Mouse (Mus musculus): ENCODE results near the gene Apela. TPM values are rescaled to one million over a fixed set of nuclear protein-coding genes. Genes with fewer than 3 reads are reported as not detected.

Gene Apela
- polyA plus RNA-seq, 1 experiment from 2014 or later = 0.45 TPM

DNA sequence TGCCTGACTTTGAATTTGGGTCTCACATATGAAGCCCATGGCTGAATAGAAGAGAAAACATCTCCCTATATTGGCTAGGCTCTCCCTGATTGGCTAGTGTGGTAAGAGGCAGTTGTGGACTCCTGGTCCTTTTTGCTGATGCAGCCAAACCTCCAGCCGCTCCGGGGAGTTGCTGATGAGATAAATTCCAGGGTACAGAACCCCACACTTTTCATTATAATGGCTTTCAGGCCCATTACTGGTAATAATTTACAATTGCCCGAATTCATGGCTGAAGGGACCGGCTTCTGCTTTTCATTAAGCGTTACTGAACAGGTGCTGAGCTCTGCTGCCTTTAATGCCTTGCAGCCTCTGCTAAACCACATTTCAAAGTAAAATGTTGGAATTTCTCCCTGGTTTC is 16.8 kb upstream of the Apela start:
- H3K27ac ChIP-seq (replicated peaks) = no peak overlapping the region
- WGBS = 49% methylated on average over 5 of the region's 5 CpGs
- no peaks in the 10 kb centered on the region for H3K9me3 ChIP-seq (ENCODE audit: control insufficient read depth, low read length)
- no peaks in the 10 kb centered on the region for H3K27me3 ChIP-seq (ENCODE audit: control insufficient read depth, insufficient read depth, low read length)
- DNase-seq (ENCODE audit: low spot score) (no peak), ATAC-seq (ENCODE audit: low FRiP score, low TSS enrichment) (no peak)
- TF ChIP-seq EP300 (optimal IDR thresholded peaks at IDR 0.05) = no peak
- TF ChIP-seq CTCF (IDR thresholded peaks at IDR 0.05; ENCODE audit: low read depth) = no peak
- H3K4me2 ChIP-seq (replicated peaks; ENCODE audit: low read depth) = no peak overlapping the region
- H3K4me3 ChIP-seq (ENCODE audit: low read depth, low read length) = no peak overlapping the region
- no peaks in the 10 kb centered on the region for H3K36me3 ChIP-seq (ENCODE audit: control insufficient read depth, insufficient read depth, low read length)
- no peaks in the 10 kb centered on the region for H3K4me1 ChIP-seq (replicated peaks; ENCODE audit: control insufficient read depth, insufficient read depth)
- no peak overlapping the region for H3K9ac ChIP-seq (ENCODE audit: low read length)

DNA sequence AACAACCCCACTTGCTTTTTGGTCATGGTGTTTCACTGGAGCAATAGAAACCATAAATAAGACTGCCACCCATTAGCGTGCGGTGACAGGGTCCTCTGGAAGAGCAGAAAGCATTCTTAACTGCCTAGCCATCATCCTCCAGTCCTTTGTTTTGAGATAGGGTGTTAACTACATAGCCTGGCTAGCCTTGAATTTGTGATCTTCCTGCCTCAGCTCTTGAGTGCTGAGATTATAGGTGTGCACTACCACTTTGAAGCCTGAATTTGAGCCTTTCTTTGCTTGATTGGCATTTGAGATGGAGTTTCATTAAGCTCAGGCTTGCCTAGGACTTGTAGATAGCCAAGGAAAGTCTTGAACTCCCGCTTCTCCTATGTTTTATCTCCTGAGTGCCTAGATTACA is 16.4 kb upstream of the Apela start:
- Histone ChIP-seq H3K9ac (ENCODE audit: low read length) (no peak overlapping the region), H3K4me3 (ENCODE audit: low read depth, low read length) (no peak overlapping the region), H3K27me3 (ENCODE audit: control insufficient read depth, insufficient read depth, low read length) (no peaks in the 10 kb centered on the region), H3K27ac (replicated peaks) (no peak overlapping the region), H3K36me3 (ENCODE audit: control insufficient read depth, insufficient read depth, low read length) (no peaks in the 10 kb centered on the region), H3K4me2 (replicated peaks; ENCODE audit: low read depth) (no peak overlapping the region), H3K9me3 (ENCODE audit: control insufficient read depth, low read length) (no peaks in the 10 kb centered on the region), H3K4me1 (replicated peaks; ENCODE audit: control insufficient read depth, insufficient read depth) (no peaks in the 10 kb centered on the region)
- ATAC-seq (ENCODE audit: low FRiP score, low TSS enrichment) (no peak), DNase-seq (ENCODE audit: low spot score) (no peak)
- WGBS = 91% methylated on average over 3 of the region's 3 CpGs
- TF ChIP-seq EP300 (optimal IDR thresholded peaks at IDR 0.05) (no peak), CTCF (IDR thresholded peaks at IDR 0.05; ENCODE audit: low read depth) (no peak)

DNA sequence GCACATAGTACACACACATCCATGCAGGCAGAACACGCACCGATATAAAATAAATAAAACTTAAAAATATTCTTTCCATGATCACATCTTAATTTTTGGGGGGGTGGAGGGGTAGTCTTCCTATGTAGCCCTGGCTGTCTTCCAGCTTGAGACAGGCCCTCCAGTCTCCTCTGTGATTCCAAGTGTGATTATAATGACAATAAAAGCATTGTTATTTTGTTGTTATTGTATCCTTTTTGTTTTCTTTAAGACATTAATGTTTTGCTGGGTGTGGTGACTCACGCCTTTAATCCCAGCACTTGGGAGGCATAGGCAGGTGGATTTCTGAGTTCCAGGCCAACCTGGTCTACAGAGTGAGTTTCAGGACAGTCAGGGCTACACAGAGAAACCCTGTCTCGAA is 10.7 kb upstream of the Apela start:
- no peaks in the 10 kb centered on the region for H3K4me1 ChIP-seq (replicated peaks; ENCODE audit: control insufficient read depth, insufficient read depth)
- H3K4me3 ChIP-seq (ENCODE audit: low read depth, low read length) = no peak overlapping the region
- DNase-seq (ENCODE audit: low spot score) (no peak), ATAC-seq (ENCODE audit: low FRiP score, low TSS enrichment) (no peak)
- 82% methylated on average over 4 of the region's 4 CpGs for WGBS
- H3K36me3 ChIP-seq (ENCODE audit: control insufficient read depth, insufficient read depth, low read length) = no peaks in the 10 kb centered on the region
- TF ChIP-seq EP300 (optimal IDR thresholded peaks at IDR 0.05) = no peak
- no peak for TF ChIP-seq CTCF (IDR thresholded peaks at IDR 0.05; ENCODE audit: low read depth)
- H3K9me3 ChIP-seq (ENCODE audit: control insufficient read depth, low read length) = no peaks in the 10 kb centered on the region
- H3K27ac ChIP-seq (replicated peaks) = no peak overlapping the region
- no peak overlapping the region for H3K4me2 ChIP-seq (replicated peaks; ENCODE audit: low read depth)
- H3K9ac ChIP-seq (ENCODE audit: low read length) = no peak overlapping the region
- H3K27me3 ChIP-seq (ENCODE audit: control insufficient read depth, insufficient read depth, low read length) = no peaks in the 10 kb centered on the region

DNA sequence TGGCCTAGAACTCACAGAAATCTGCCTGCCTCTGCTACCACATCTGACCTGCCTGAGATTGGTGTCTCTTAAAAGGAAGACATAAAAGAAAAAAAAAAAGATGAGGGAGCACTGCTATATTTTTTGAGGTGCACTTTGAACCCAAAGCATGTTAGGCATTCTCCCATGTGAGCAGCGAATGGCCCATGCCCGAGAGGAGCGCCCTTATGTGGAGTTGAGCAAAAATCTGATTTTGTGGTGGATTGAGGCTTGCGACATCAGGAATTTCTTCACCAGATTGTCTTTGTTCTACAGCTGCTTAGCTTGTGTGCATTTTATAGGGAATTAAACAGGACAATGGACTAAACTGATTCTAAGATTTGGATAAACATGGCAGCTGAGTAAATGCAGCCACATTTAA is 10.1 kb upstream of the Apela start:
- H3K4me3 ChIP-seq (ENCODE audit: low read depth, low read length) = no peak overlapping the region
- no peak overlapping the region for H3K27ac ChIP-seq (replicated peaks)
- DNase-seq (ENCODE audit: low spot score) = no peak
- no peak overlapping the region for H3K4me2 ChIP-seq (replicated peaks; ENCODE audit: low read depth)
- H3K36me3 ChIP-seq (ENCODE audit: control insufficient read depth, insufficient read depth, low read length) = no peaks in the 10 kb centered on the region
- no peaks in the 10 kb centered on the region for H3K4me1 ChIP-seq (replicated peaks; ENCODE audit: control insufficient read depth, insufficient read depth)
- no peaks in the 10 kb centered on the region for H3K9me3 ChIP-seq (ENCODE audit: control insufficient read depth, low read length)
- no peaks in the 10 kb centered on the region for H3K27me3 ChIP-seq (ENCODE audit: control insufficient read depth, insufficient read depth, low read length)
- WGBS = 86% methylated on average over 4 of the region's 4 CpGs
- no peak overlapping the region for H3K9ac ChIP-seq (ENCODE audit: low read length)
- no peak for ATAC-seq (ENCODE audit: low FRiP score, low TSS enrichment)
- TF ChIP-seq CTCF (IDR thresholded peaks at IDR 0.05; ENCODE audit: low read depth) (no peak), EP300 (optimal IDR thresholded peaks at IDR 0.05) (no peak)

DNA sequence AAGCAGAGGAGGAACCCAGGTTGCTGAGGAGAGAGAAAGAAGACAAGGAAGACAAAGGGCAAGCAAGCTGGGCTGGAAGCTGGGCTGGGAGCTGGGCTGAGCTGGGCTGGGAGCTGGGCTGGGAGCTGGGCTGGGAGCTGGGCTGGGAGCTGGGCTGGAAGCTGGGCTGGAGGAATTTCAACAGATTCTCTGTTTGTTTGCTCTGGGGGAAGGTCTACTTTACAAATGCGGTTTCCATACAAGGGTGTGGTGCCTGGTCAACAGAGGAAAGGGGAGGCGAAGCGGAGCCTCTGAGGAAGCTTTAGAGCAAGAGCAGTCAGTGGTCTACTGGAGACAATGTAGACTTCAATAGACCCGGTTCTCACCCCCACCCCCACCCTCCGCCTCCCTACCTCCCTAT is 9.4 kb upstream of the Apela start:
- TF ChIP-seq CTCF (IDR thresholded peaks at IDR 0.05; ENCODE audit: low read depth) = no peak
- no peak for TF ChIP-seq EP300 (optimal IDR thresholded peaks at IDR 0.05)
- ATAC-seq (ENCODE audit: low FRiP score, low TSS enrichment) (peak; percentile 78), DNase-seq (ENCODE audit: low spot score) (peak; percentile 45)
- Histone ChIP-seq H3K27me3 (ENCODE audit: control insufficient read depth, insufficient read depth, low read length) (no peaks in the 10 kb centered on the region), H3K4me2 (replicated peaks; ENCODE audit: low read depth) (peak overlapping the region; percentile 12; the same call in 1 of the 2 replicates), H3K9me3 (ENCODE audit: control insufficient read depth, low read length) (no peaks in the 10 kb centered on the region), H3K4me3 (ENCODE audit: low read depth, low read length) (no peak overlapping the region), H3K4me1 (replicated peaks; ENCODE audit: control insufficient read depth, insufficient read depth) (no peaks in the 10 kb centered on the region), H3K36me3 (ENCODE audit: control insufficient read depth, insufficient read depth, low read length) (no peaks in the 10 kb centered on the region), H3K9ac (ENCODE audit: low read length) (no peak overlapping the region), H3K27ac (replicated peaks) (no peak overlapping the region)
- 34% methylated on average over 5 of the region's 5 CpGs for WGBS

DNA sequence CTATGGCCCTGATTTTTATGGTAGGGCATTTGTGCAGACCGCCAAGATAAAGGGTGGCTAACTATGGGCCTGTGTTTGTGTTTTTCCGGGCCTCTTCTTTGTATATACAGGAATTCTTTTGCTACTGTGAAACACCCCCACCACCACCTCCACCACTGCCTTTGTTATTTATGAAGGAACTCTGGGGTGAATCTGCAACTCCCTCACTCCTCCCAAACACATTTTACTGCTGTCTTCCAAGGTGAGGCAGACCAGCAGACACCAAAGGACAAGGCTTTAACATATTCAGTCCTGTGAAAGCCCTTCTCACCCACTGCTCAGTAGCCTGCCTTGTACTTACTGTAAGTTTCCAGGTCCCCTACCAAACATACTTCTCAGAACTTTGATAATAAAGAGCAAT is 3.0 kb downstream of the Apela start:
- no peak for ATAC-seq (ENCODE audit: low FRiP score, low TSS enrichment)
- Histone ChIP-seq H3K4me2 (replicated peaks; ENCODE audit: low read depth) (no peak overlapping the region), H3K4me3 (ENCODE audit: low read depth, low read length) (no peak overlapping the region), H3K27ac (replicated peaks) (no peak overlapping the region), H3K9ac (ENCODE audit: low read length) (no peak overlapping the region), H3K9me3 (ENCODE audit: control insufficient read depth, low read length) (no peaks in the 10 kb centered on the region), H3K36me3 (ENCODE audit: control insufficient read depth, insufficient read depth, low read length) (no peaks in the 10 kb centered on the region), H3K27me3 (ENCODE audit: control insufficient read depth, insufficient read depth, low read length) (no peaks in the 10 kb centered on the region), H3K4me1 (replicated peaks; ENCODE audit: control insufficient read depth, insufficient read depth) (no peaks in the 10 kb centered on the region)
- no peak for DNase-seq (ENCODE audit: low spot score)
- TF ChIP-seq CTCF (IDR thresholded peaks at IDR 0.05; ENCODE audit: low read depth) (no peak), EP300 (optimal IDR thresholded peaks at IDR 0.05) (no peak)
- WGBS = 52% methylated on average over 2 of the region's 2 CpGs

Measured in stomach, postnatal 0 days (tissue).